Mouse (Mus musculus) midbrain, embryonic 11.5 days (tissue): Measurements from ENCODE around the gene Tenm1. TPM values are rescaled to one million over a fixed set of nuclear protein-coding genes. Genes with fewer than 3 reads are reported as not detected.

Source experiments
- ATAC-seq: fragments of 200-750 bp; cut with Nextera tagmentation; 2 replicates; pipeline ENCODE4 v1.8.0; 2017; ENCODE audit warnings: moderate TSS enrichment, moderate library complexity; ENCODE audit not compliant: low FRiP score
- DNase-seq: peaks from one replicate; pipeline ENCODE4 v3.0.0; 2015; ENCODE audit warnings: low spot score; ENCODE audit errors: missing footprints
- H3K27ac ChIP-seq: fragments of 300-500 bp; sonication (generic); 2 replicates; pipeline ENCODE4 v1.5.1; 2014; ENCODE audit warnings: low read depth, low read length
- H3K27me3 ChIP-seq: fragments of 300-500 bp; sonication (generic); 2 replicates; pipeline ENCODE4 v1.6.1; 2014; ENCODE audit warnings: mild to moderate bottlenecking, low read length, moderate library complexity, mixed read lengths; ENCODE audit not compliant: control insufficient read depth, insufficient read depth
- H3K36me3 ChIP-seq: fragments of 300-500 bp; sonication (generic); 2 replicates; pipeline ENCODE4 v1.6.1; 2014; ENCODE audit warnings: mild to moderate bottlenecking, low read length, moderate library complexity, mixed read lengths; ENCODE audit not compliant: control insufficient read depth, insufficient read depth
- H3K4me1 ChIP-seq: fragments of 300-500 bp; sonication (generic); 2 replicates; pipeline ENCODE4 v1.6.1; 2014; ENCODE audit warnings: low read length; ENCODE audit not compliant: control insufficient read depth, insufficient read depth
- H3K4me2 ChIP-seq: fragments of 300-500 bp; sonication (generic); 2 replicates; pipeline ENCODE4 v1.6.1; 2014; ENCODE audit warnings: mild to moderate bottlenecking, moderate library complexity
- H3K4me3 ChIP-seq: fragments of 300-500 bp; sonication (generic); 2 replicates; pipeline ENCODE4 v1.5.1; 2014; ENCODE audit warnings: low read depth, low read length
- H3K9ac ChIP-seq: fragments of 300-500 bp; sonication (generic); 2 replicates; pipeline ENCODE4 v1.6.1; 2014; ENCODE audit warnings: low read length
- H3K9me3 ChIP-seq: fragments of 300-500 bp; sonication (generic); 2 replicates; pipeline ENCODE4 v1.6.1; 2016; ENCODE audit warnings: low read length; ENCODE audit not compliant: control insufficient read depth
- whole genome bisulfite sequencing: fragments of 180-500 bp; shearing (Covaris S2); extraction: QIAGEN DNeasy Blood & Tissue Kit; methylation state at CpG from one replicate; pipeline ENCODE4 v1.1.7; 2014; 5-methylcytosine and 5-hydroxymethylcytosine counted together
- polyA plus RNA-seq: library from polyadenylated mRNA; unstranded; fragments of >200 nt; fragmentation: Nextera tagmentation; extraction: Ambion mirVana; gene quantifications from 2 replicates; pipeline ENCODE4 v1.2.1, GENCODE M21; 2014

Tenm1 gene
- polyA plus RNA-seq, 1 experiment from 2014 or later = 2.7 TPM

GRCm38 (mm10) chrX:42522868-42523267, 906.1 kb downstream of the Tenm1 start:
- H3K4me3 ChIP-seq = no peak overlapping the region
- H3K9me3 ChIP-seq = no peaks in the 10 kb centered on the region
- H3K36me3 ChIP-seq = no peaks in the 10 kb centered on the region
- 79% methylated on average over 2 of the region's 2 CpGs for WGBS
- no peaks in the 10 kb centered on the region for H3K27me3 ChIP-seq
- H3K27ac ChIP-seq = no peak overlapping the region
- H3K4me2 ChIP-seq = no peak overlapping the region
- DNase-seq = no peak
- H3K4me1 ChIP-seq = no peaks in the 10 kb centered on the region
- no peak for ATAC-seq
- H3K9ac ChIP-seq = no peak overlapping the region

DNA sequence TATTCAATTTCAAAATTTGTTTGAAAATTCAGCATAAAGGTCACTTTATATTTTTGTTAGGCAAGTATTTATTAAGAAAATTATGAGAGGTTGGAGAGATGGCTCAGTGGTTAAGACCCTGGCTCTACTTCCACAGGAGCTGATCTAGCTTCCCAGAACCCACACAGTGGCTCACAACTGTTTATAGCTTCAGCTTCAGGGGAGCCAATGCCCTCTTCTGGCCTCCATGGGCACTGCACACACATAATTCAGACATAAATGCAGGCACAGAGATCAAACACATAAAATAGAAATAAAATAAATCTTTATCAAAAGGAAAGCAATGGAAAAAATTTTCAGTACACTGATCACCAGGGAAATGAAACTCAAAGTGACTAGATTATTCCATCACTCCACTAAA, 916.4 kb downstream of the Tenm1 start:
- H3K27me3 ChIP-seq = no peaks in the 10 kb centered on the region
- no peaks in the 10 kb centered on the region for H3K9me3 ChIP-seq
- no peak overlapping the region for H3K9ac ChIP-seq
- no peaks in the 10 kb centered on the region for H3K36me3 ChIP-seq
- no peak overlapping the region for H3K4me2 ChIP-seq
- H3K4me1 ChIP-seq = no peaks in the 10 kb centered on the region
- ATAC-seq (no peak), DNase-seq (no peak)
- no peak overlapping the region for H3K27ac ChIP-seq
- H3K4me3 ChIP-seq = no peak overlapping the region

- Histone ChIP-seq H3K9ac (no peak overlapping the region), H3K9me3 (no peaks in the 10 kb centered on the region), H3K4me3 (no peak overlapping the region), H3K4me1 (no peaks in the 10 kb centered on the region), H3K27ac (no peak overlapping the region), H3K27me3 (no peaks in the 10 kb centered on the region), H3K36me3 (no peaks in the 10 kb centered on the region), H3K4me2 (no peak overlapping the region)
- WGBS = 89% methylated on average over 2 of the region's 2 CpGs
- DNase-seq (no peak), ATAC-seq (no peak)
Measured at GRCm38 (mm10) chrX:42511105-42511504, 917.8 kb downstream of the Tenm1 start.

GRCm38 (mm10) chrX:42502291-42503043, 926.5 kb downstream of the Tenm1 start, which contains the start of gene Sh2d1a:
Sh2d1a (plus strand) TSS chrX:42502453.
- ATAC-seq = no peak
- H3K9ac ChIP-seq = no peak within 1 kb of the TSS
- DNase-seq = no peak
- no peaks in the 10 kb centered on the region for H3K4me1 ChIP-seq
- no peaks in the 10 kb centered on the region for H3K36me3 ChIP-seq
- no peak within 1 kb of the TSS for H3K27ac ChIP-seq
- no peaks in the 10 kb centered on the region for H3K27me3 ChIP-seq
- no peaks in the 10 kb centered on the region for H3K9me3 ChIP-seq
- H3K4me2 ChIP-seq = no peak within 1 kb of the TSS
- 76% methylated on average over 13 of the region's 13 CpGs for WGBS
- no peak within 1 kb of the TSS for H3K4me3 ChIP-seq

DNA sequence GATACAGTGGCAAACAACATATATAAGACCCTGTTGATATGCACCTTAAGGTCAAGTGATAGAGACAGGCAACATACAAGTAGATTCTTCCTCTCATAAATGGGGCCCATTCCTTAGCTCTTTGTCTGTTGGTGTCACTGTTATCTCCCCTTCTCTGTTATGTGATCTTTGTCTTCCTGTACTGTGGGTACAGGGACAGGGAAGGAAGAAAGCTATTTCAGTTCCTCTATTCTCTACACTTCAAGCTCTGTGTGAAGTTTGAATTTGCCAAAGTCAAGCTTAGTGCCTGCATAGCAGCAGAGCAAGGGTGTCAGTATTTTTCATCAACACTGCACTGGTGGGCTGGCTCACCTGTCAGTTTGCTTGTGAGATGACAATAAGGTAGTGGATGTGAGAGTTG, 928.4 kb downstream of the Tenm1 start:
- DNase-seq (no peak), ATAC-seq (no peak)
- Histone ChIP-seq H3K9ac (no peak overlapping the region), H3K4me3 (no peak overlapping the region), H3K4me1 (no peaks in the 10 kb centered on the region), H3K27ac (no peak overlapping the region), H3K4me2 (no peak overlapping the region), H3K27me3 (no peaks in the 10 kb centered on the region), H3K9me3 (no peaks in the 10 kb centered on the region), H3K36me3 (no peaks in the 10 kb centered on the region)

- no peak overlapping the region for H3K4me3 ChIP-seq
Measured at GRCm38 (mm10) chrX:42490336-42490735, 938.6 kb downstream of the Tenm1 start.

DNA sequence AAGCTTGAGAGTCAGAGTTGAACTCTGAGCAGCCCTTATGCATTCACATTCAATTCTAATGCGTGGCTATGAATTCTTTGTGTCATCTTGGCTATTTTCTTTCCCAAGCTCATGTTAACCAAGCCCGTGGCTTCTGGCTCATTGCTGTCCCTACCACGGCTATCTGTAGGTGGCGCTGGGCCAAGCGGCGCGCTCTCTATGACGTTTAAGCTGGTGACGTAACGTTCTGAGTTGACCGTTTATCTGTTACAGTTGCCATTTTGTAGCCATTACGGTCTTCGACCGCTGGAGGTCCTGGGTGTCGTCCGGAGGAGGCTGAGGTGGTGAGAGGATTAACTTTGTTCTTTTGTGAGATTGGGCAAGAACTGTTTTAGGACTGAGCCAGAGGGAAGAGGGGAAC, 939.5 kb downstream of the Tenm1 start, which contains the start of gene Tex13c2:
Tex13c2 (plus strand) TSS at position 246 of the 400 bp plus-strand sequence.
- no peaks in the 10 kb centered on the region for H3K4me1 ChIP-seq
- no peaks in the 10 kb centered on the region for H3K27me3 ChIP-seq
- H3K9me3 ChIP-seq = peaks cover 4% of the 10 kb centered on the region; the same call in 1 of the 2 replicates
- H3K4me3 ChIP-seq = no peak within 1 kb of the TSS
- DNase-seq (no peak), ATAC-seq (no peak)
- WGBS = 91% methylated on average over 16 of the region's 16 CpGs
- no peaks in the 10 kb centered on the region for H3K36me3 ChIP-seq
- H3K9ac ChIP-seq = no peak within 1 kb of the TSS
- no peak within 1 kb of the TSS for H3K4me2 ChIP-seq
- H3K27ac ChIP-seq = no peak within 1 kb of the TSS

More at GRCm38 (mm10) chrX:42490336-42490735, 938.6 kb downstream of the Tenm1 start:
- 94% methylated on average over 8 of the region's 8 CpGs for WGBS
- H3K27me3 ChIP-seq = no peaks in the 10 kb centered on the region
- no peak overlapping the region for H3K4me2 ChIP-seq
- peaks cover 4% of the 10 kb centered on the region; the same call in 1 of the 2 replicates for H3K9me3 ChIP-seq
- DNase-seq (no peak), ATAC-seq (no peak)
- no peaks in the 10 kb centered on the region for H3K4me1 ChIP-seq
- H3K27ac ChIP-seq = no peak overlapping the region
- H3K9ac ChIP-seq = no peak overlapping the region
- no peaks in the 10 kb centered on the region for H3K36me3 ChIP-seq

Other genes starting within 250 kb of the Tenm1 start
- gene Tex13c1, start 162.0 kb upstream of the Tenm1 start, polyA plus RNA-seq = not detected in 2 replicates